Mouse (Mus musculus) heart, adult 2 months (tissue): ENCODE results near the gene Ptch1. TPM values are rescaled to one million over a fixed set of nuclear protein-coding genes. Genes with fewer than 3 reads are reported as not detected.

Experiments used
- DNase-seq, 2 experiments: peaks; one replicate each; pipeline ENCODE4 v3.0.0; 2021
- H3K27ac ChIP-seq: fragments of 200-600 bp; 2 replicates; pipeline ENCODE4 v1.8.1; 2022
- H3K27me3 ChIP-seq: fragments of 200-500 bp; 2 replicates; pipeline ENCODE4 v1.6.1; 2012; ENCODE audit warnings: mild to moderate bottlenecking, low read length, inconsistent platforms, mixed read lengths; ENCODE audit not compliant: control insufficient read depth, insufficient read depth
- H3K36me3 ChIP-seq: fragments of 200-500 bp; 2 replicates; pipeline ENCODE4 v1.6.1; 2012; ENCODE audit warnings: low read length, inconsistent platforms; ENCODE audit not compliant: control insufficient read depth, insufficient read depth
- H3K4me1 ChIP-seq: fragments of 200-500 bp; 2 replicates; pipeline ENCODE4 v1.6.1; 2011; ENCODE audit warnings: low read length; ENCODE audit not compliant: control insufficient read depth, insufficient read depth
- H3K4me3 ChIP-seq: fragments of 200-600 bp; 2 replicates; pipeline ENCODE4 v1.8.1; 2022
- H3K79me2 ChIP-seq: fragments of 200-500 bp; replicated peaks from 2 replicates; pipeline ENCODE4 v1.6.1; 2012; ENCODE audit warnings: mild to moderate bottlenecking, inconsistent platforms, low read length, moderate library complexity, mixed read lengths; ENCODE audit not compliant: control insufficient read depth, insufficient read depth
- H3K9ac ChIP-seq: fragments of 200-500 bp; 2 replicates; pipeline ENCODE4 v1.6.1; 2012; ENCODE audit warnings: low read depth, mild to moderate bottlenecking, control low read depth, inconsistent platforms, low read length, mixed read lengths
- CTCF ChIP-seq: fragments of 200-600 bp; IDR thresholded peaks from 2 replicates; pipeline ENCODE4 v1.8.1; 2022; ENCODE audit warnings: antibody characterized with exemption, mild to moderate bottlenecking, moderate library complexity
- EP300 ChIP-seq: fragments of 200-500 bp; IDR thresholded peaks from 2 replicates; pipeline ENCODE4 v1.6.1; 2011; ENCODE audit warnings: low read depth, low read length, control low read depth; ENCODE audit not compliant: insufficient read depth
- POLR2A ChIP-seq: fragments of 200-500 bp; IDR thresholded peaks from 2 replicates; pipeline ENCODE4 v1.6.1; 2011; ENCODE audit warnings: mild to moderate bottlenecking, low read depth, low read length, control low read depth; ENCODE audit not compliant: insufficient read depth
- WGBS: fragments of 180-500 bp; shearing (Covaris S2); methylation state at CpG from one replicate; pipeline ENCODE4 v1.1.7; 2018; 5-methylcytosine and 5-hydroxymethylcytosine counted together
- intact Hi-C: fragments of 180-260 bp; cut with DNase I; formaldehyde crosslinking; loops from one replicate; pipeline ENCODE4 v1.15.1; 2025
- polyA plus RNA-seq: library from polyadenylated mRNA; depleted of rRNA; stranded (reverse); fragments of >200 nt; gene quantifications from 2 replicates; pipeline ENCODE4 v1.2.3, GENCODE M21; 2012
- total RNA-seq, 2 experiments: library from RNA; stranded (reverse); gene quantifications; 2 replicates each; pipeline ENCODE4 v1.2.3; 2021

The Ptch1 gene
- total and polyA plus RNA-seq, 3 experiments, result 6.7 to 16.4 (median 9.3) TPM

- Histone ChIP-seq H3K36me3 (no peaks in the 10 kb centered on the region; the same call in 1 of the 2 replicates), H3K79me2 (no peaks in the 10 kb centered on the region), H3K4me3 (no peak overlapping the region), H3K27me3 (no peaks in the 10 kb centered on the region), H3K27ac (no peak overlapping the region), H3K4me1 (no peaks in the 10 kb centered on the region), H3K9ac (no peak overlapping the region)
- WGBS, result 87% methylated on average over 6 of the region's 6 CpGs
- TF ChIP-seq POLR2A (no peak), CTCF (no peak), EP300 (no peak)
- no peak for DNase-seq
- intact Hi-C loops, result no loop called here
These were observed 53.3 kb downstream of the Ptch1 start for GRCm38 (mm10) chr13:63520110-63520509.

- DNase-seq, result no peak
- no peak overlapping the region for H3K4me3 ChIP-seq
- H3K27me3 ChIP-seq, result no peaks in the 10 kb centered on the region
- no peaks in the 10 kb centered on the region for H3K4me1 ChIP-seq
- intact Hi-C loops, result loop anchor here (10.0 kb wide), 1 partner anchor 518 kb away; no protein-coding TSS in a partner anchor
- no peak overlapping the region for H3K27ac ChIP-seq
- H3K79me2 ChIP-seq, result no peaks in the 10 kb centered on the region
- TF ChIP-seq EP300 (no peak), POLR2A (no peak), CTCF (no peak)
- WGBS, result 80% methylated on average over 2 of the region's 2 CpGs
- H3K9ac ChIP-seq, result no peak overlapping the region
- peaks cover 6% of the 10 kb centered on the region for H3K36me3 ChIP-seq
These were observed 56.9 kb downstream of the Ptch1 start for GRCm38 (mm10) chr13:63516535-63516934.

- no peaks in the 10 kb centered on the region for H3K27me3 ChIP-seq
- H3K27ac ChIP-seq, result no peak overlapping the region
- H3K36me3 ChIP-seq, result peaks cover 6% of the 10 kb centered on the region
- no peak overlapping the region for H3K4me3 ChIP-seq
- TF ChIP-seq POLR2A, result no peak
- TF ChIP-seq CTCF, result no peak
- TF ChIP-seq EP300, result no peak
- no peak overlapping the region for H3K9ac ChIP-seq
- intact Hi-C loops, result loop anchor here (10.0 kb wide), 1 partner anchor 519 kb away; no protein-coding TSS in a partner anchor
- 89% methylated on average over 5 of the region's 5 CpGs for WGBS
- no peaks in the 10 kb centered on the region for H3K4me1 ChIP-seq
- no peaks in the 10 kb centered on the region for H3K79me2 ChIP-seq
- DNase-seq, result no peak
These were observed 57.9 kb downstream of the Ptch1 start for GRCm38 (mm10) chr13:63515542-63515941.

- Histone ChIP-seq H3K27me3 (no peaks in the 10 kb centered on the region), H3K4me1 (no peaks in the 10 kb centered on the region), H3K79me2 (no peaks in the 10 kb centered on the region), H3K36me3 (peaks cover 6% of the 10 kb centered on the region), H3K4me3 (no peak overlapping the region), H3K27ac (no peak overlapping the region), H3K9ac (no peak overlapping the region)
- DNase-seq, result no peak
- no peak for TF ChIP-seq POLR2A
- TF ChIP-seq EP300, result no peak
- no peak for TF ChIP-seq CTCF
- 91% methylated on average over 8 of the region's 8 CpGs for whole genome bisulfite sequencing
- intact Hi-C loops, result loop anchor here (10.0 kb wide), 1 partner anchor 520 kb away; no protein-coding TSS in a partner anchor
These were observed 58.5 kb downstream of the Ptch1 start for GRCm38 (mm10) chr13:63514931-63515360.

- TF ChIP-seq EP300 (no peak), CTCF (no peak), POLR2A (no peak)
- no peak for DNase-seq
- no peaks in the 10 kb centered on the region for H3K4me1 ChIP-seq
- H3K4me3 ChIP-seq, result no peak overlapping the region
- no peak overlapping the region for H3K9ac ChIP-seq
- intact Hi-C loops, result loop anchor here (10.0 kb wide), 1 partner anchor 521 kb away; no protein-coding TSS in a partner anchor
- peaks cover 6% of the 10 kb centered on the region for H3K36me3 ChIP-seq
- 75% methylated on average over 26 of the region's 26 CpGs for WGBS
- H3K27me3 ChIP-seq, result no peaks in the 10 kb centered on the region
- no peak overlapping the region for H3K27ac ChIP-seq
- H3K79me2 ChIP-seq, result no peaks in the 10 kb centered on the region
These were observed 59.9 kb downstream of the Ptch1 start for GRCm38 (mm10) chr13:63513374-63514098.

GRCm38 (mm10) chr13:63512411-63512810 is 61.0 kb downstream of the Ptch1 start:
- 43% methylated on average over 6 of the region's 6 CpGs for WGBS
- Histone ChIP-seq H3K4me1 (no peaks in the 10 kb centered on the region), H3K4me3 (no peak overlapping the region), H3K27me3 (no peaks in the 10 kb centered on the region), H3K9ac (no peak overlapping the region), H3K27ac (no peak overlapping the region), H3K79me2 (no peaks in the 10 kb centered on the region), H3K36me3 (peaks cover 6% of the 10 kb centered on the region)
- TF ChIP-seq CTCF (no peak), POLR2A (no peak), EP300 (no peak)
- no peak for DNase-seq
- intact Hi-C loops, result loop anchor here (10.0 kb wide), 1 partner anchor 522 kb away; no protein-coding TSS in a partner anchor
